Mouse (Mus musculus) c-Kit-positive CD71-positive TER-119-positive erythroid progenitor cells, embryonic 14.5 days (primary cell): Measurements from ENCODE around the gene Tpcn2.

Experiments used
- DNase-seq: peaks from one replicate; pipeline ENCODE4 v3.0.0-alpha.2; 2013; ENCODE audit warnings: low spot score

Tpcn2 gene

DNA sequence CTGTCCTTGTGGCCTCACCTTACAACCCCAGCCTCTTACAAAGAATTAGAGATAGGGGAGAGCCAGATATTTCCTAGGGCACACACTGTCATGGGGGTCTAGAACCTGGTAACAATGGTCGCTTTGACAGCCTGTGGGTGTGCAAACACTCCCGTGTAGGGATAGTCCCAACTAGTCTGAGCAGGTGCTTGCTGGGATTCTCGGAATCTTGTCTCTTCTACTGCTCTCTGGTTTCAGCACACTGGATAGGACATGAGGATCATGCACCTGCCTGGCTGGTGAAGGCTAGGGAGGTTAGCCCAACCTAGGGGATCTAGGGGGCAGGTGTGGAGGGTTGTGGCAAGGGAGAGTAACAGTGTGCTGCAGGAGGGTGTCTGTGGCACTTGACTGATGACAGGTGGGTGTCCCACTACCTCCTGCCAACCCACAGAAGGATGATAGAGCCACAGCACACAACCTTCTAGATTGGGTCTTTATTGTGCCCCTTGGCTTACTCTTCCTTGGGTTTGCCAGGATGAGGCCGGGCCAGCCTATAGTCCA is 78.4 kb downstream of the Tpcn2 start:
- no peak for DNase-seq

GRCm38 (mm10) chr7:145199711-145200110 is 84.1 kb downstream of the Tpcn2 start:
- DNase-seq: no peak

DNA sequence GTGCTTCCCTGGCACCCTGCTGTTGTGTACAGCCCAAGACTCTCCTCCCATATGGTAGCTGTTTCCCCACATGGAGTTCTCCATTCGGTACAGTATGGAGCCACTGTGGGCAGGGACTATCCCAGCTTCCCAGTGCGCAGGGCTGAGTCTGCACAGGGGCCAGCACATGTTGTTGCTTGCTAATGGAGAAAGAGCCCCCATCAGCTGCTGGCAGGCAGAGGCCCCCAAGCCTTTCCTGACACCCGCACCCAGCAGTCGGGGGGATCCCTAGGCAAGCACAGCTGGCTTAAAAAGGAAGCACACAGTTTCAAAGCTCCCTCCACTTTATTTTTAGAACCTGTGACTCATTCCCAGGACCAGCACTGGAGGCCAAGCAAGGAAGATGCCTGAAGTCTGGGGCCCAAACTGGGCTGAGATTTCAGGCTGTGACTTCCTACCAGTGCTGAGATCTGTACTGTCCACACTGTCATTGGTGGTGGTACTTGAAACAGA is 85.5 kb downstream of the Tpcn2 start:
- DNase-seq: no peak

GRCm38 (mm10) chr7:145197711-145198110 is 86.1 kb downstream of the Tpcn2 start:
- no peak for DNase-seq

- DNase-seq: no peak
Observed at GRCm38 (mm10) chr7:145197042-145197441, 86.8 kb downstream of the Tpcn2 start.

GRCm38 (mm10) chr7:145196340-145196739 is 87.5 kb downstream of the Tpcn2 start:
- no peak for DNase-seq

DNA sequence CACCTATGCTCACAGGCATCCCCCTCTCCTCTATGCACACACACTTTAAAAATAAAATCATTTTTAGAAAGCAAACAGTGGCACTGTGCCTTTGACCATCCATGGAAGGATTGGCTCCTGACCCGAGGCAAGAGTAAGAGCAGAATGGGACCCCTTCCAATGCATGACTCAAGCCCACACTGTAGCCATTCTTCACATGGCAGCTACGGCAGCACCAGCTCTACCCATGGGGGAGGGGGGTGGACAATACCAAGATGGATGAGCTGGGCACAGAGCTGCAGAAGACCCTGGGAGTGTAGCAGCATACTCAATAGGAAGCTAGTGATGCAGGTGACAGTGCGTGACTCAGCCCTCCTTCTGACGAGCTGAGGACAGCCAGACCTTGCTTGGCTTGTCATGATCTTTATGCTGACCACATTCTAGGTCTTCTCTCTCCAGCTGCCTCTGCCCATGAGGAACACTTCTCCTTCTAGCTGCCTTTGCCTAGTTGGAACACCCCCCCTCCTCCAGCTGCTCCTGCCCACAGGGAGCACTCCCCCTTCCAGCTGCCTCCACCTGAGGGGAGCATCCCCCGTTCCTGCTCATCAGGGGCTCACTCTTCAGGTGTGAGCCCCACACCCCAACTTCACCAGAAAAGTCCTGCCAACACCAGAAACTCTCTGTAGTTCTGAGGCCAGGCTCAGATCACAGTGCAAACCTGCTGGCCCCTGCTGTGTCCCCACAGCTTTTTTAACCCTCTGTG is 88.5 kb downstream of the Tpcn2 start:
- DNase-seq: no peak

- DNase-seq: no peak
Observed at GRCm38 (mm10) chr7:145194455-145195161, 89.2 kb downstream of the Tpcn2 start.

DNA sequence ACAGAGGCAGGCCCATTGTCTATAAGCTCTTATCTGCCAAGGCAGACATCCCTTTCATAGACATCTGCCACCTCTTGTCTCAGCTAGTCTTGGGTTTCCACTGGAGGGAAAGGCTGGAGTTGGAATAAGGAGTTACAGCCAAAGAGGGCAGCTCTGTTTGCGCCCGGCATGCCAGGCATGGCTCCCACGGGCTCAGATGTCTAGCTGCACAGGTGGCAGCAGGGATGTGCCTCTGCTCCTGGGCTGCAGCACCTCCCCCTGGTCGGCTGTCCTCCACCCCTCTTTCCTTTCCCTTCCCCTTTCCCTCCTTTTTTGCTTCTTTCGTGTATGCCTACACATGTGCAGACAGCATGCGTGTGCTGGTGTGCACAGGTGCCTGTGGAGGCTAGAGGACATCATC is 91.0 kb downstream of the Tpcn2 start:
- DNase-seq: no peak

- no peak for DNase-seq
Observed at GRCm38 (mm10) chr7:145190520-145190919, 93.3 kb downstream of the Tpcn2 start.

GRCm38 (mm10) chr7:145189342-145189741 is 94.5 kb downstream of the Tpcn2 start:
- no peak for DNase-seq

DNA sequence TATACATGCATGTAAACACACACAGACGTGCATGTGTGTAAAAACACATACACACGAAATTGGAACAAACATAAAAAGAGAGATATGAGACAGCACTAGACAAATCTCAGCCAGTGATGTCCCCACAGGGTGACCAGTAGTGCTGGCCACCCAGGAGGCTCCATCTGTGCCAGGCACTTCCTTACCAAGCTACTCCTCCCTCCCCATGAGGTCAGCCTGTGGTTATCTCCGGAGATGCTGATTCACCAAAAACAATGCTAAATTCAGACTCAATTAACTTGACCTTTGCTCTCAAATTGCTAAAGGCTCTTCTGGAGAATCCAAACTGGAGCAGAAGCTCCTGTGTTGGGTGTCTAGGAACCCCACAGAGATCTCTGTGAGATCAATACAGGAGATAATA is 96.0 kb downstream of the Tpcn2 start:
- no peak for DNase-seq

DNA sequence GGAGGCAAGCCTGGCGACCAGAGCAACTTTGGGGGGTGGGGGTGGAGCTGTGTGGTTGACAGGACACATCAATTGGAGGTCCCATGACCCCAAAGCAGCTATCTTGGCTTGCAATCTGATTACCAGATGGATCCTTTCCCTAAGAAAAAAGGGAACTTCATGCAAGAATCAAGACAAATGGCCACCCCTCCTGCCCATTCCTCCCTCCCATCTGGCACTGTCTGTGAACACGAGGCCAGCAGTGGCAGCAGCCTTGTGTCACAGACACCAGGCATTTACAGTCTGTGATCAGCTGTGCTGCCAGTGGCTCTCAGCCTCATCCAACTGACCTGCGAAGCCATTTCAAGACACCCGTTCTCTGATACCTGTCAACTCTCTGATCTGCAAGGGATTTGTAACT is 101.4 kb downstream of the Tpcn2 start:
- no peak for DNase-seq

GRCm38 (mm10) chr7:145181376-145182034 is 102.3 kb downstream of the Tpcn2 start:
- no peak for DNase-seq

GRCm38 (mm10) chr7:145179691-145180091 is 104.1 kb downstream of the Tpcn2 start:
- no peak for DNase-seq

- no peak for DNase-seq
Observed at GRCm38 (mm10) chr7:145176750-145177589, 106.8 kb downstream of the Tpcn2 start.

DNA sequence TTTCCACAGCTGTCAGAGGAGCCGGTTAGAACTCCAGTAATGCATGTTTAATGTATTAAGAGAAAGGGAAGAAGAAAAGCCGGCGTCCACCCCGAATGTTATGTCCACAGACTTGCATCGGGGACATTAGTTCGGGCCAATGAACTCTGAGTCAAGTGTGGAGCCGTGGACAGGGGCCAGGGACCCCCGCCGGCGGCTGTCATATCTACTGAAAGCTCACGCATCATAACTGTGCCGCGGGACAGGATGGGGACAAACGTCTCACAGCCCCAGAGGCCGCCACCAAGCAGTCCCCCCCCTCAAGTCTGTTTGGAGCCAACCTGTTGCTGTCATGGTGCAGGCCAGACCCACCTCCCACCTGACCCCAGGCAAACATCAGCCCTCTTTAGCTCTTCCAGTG is 110.2 kb downstream of the Tpcn2 start:
- no peak for DNase-seq

- no peak for DNase-seq
Observed at GRCm38 (mm10) chr7:145173116-145173515, 110.7 kb downstream of the Tpcn2 start.

GRCm38 (mm10) chr7:145169703-145170102 is 114.1 kb downstream of the Tpcn2 start:
- no peak for DNase-seq

- no peak for DNase-seq
Observed at GRCm38 (mm10) chr7:145159283-145160240, 124.2 kb downstream of the Tpcn2 start.

DNA sequence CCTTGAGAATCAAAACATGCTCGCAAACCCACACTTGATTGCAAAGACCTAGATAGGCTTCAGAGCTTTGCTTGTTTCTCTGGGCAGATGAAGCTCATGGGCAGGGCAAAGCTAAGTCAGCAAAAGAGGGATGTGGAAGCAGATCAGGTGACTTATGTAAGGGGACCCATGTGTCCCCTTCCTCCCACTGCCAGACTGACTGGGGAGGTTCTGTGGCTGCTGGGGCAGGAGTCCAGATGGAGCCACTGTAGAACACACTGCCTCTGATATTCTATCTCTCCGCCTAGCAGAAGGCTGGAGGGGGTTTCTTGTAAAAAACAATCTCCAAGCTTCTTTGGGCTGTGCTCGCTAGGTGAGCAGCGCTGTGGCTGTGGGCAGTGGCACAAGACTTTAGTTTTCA is 128.1 kb downstream of the Tpcn2 start:
- DNase-seq: no peak
